Mouse (Mus musculus): ENCODE measurements around the gene Atp4b.

Atp4b gene

DNA sequence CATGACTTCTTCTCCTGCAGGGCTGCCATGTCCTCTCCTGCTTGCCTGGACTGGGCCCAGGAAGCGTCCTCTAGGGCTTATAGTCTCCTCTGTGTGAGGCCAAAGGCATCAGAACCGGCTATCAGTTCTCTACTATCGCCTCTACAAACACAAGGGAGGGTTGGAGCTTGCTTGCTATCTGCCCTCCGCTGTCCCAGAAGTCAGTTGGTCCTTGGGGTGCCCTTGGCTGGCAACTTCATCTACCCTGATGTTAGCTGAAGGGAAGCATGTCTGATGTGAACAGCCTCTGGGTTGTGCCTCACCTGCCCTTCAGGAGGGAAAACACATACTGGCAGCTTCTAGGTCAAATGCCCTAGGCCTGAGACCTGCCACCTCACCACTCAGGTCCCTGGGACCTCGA is at the start of gene Atp4b:
Atp4b (minus strand) TSS at position 101 of the 400 bp plus-strand sequence.
- DNase-seq = no peak

DNA sequence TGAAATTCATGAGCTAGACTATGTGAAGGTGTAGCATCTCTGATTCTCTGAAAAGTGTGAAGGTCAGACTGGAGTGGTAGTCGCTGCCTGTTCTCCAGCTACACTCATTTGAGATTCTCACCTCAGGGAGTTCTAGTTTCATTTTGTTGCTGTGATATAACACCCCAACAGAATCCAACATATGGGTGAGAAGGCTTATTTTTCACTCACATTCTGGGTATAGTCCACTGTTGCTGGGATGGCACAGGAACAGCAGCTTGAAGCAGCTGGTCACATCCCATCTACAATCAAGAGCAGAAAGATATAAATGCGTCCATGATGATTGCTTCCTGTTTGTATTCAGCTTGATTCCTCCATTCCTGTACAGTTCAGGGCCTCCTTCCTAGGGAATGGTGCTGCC is 45.5 kb upstream of the Atp4b start:
- DNase-seq = no peak

DNA sequence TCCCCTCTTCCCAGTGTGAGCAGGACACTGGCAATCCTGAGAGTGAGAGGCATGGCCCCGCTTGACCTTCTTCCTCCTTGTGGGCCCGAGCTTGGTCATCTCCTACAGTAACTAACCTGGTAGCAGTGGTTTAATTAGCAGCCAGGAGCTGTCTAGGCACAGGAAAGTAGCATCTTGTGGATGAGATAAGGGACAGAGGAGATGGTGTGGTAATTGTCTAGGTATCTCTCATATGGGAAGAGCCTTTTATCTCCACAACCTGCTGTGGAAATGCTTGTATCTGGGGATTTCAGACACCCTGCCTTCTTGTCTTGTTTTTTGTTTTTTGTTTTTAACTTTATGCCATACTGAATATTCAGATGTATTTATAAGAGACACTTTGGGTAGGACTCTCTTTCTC is 40.9 kb upstream of the Atp4b start:
- DNase-seq = no peak

DNA sequence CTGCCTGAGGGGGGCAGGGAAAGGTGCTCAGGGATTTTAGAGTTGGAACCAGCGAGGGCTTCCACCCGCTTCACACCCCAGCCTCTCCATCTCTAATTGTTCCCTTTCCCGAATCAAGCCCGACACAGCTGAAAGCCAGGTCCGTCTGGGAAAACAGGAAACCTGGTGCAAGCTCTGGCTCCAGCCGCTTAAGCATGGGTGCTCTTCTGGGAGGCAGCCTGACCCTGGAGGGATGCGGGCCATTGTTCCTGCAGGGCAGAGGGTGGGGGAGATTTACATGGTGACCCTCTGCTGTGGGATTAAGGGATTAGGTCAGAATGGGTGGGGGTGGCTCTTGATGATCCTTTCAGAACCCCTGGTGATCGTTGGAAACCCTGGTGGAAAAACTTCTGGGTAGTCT is 39.4 kb upstream of the Atp4b start:
- DNase-seq = no peak

DNA sequence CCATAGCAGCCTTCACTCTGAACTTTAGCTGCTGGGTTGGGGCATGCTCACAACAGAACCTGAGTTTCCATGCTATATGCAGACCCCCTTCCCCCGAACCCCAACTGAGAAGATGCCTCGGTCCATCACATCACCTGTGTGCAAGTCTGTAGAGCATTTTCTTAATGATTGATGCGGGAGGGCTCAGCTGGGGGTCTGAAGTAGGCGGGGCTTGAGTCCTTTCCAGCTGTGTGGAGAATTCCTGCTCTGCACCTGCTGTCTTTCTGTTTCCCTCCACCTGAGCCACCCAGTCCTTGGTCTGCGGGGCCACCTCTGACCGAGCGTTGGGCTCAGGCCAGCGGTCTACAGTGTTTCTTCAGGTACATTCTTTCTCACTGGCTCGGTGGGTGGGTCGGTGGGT is 38.3 kb upstream of the Atp4b start, which contains the start of gene Tmem255b:
Tmem255b (plus strand) TSS at position 301 of the 400 bp plus-strand sequence.
- DNase-seq = no peak

DNA sequence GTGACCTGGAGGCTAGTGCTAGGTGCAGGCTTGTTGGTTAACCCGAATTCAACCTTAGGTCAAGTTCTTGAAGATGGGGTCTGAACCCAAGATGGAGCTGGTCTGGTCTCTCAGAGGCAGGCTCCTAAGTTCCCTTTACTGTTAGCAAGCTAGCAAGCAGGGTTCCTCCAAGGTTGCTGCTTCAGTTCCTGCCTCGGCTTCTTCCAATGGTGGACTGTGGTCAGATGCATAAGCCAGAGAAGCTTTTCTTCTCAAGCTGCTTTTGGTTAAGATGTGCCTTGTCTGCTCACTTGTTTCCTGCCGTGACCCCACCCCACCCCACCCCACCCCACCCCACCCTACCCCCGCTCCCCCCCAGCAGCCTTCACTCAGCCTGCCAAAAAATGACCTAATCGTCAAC is 36.5 kb upstream of the Atp4b start:
- no peak for DNase-seq

DNA sequence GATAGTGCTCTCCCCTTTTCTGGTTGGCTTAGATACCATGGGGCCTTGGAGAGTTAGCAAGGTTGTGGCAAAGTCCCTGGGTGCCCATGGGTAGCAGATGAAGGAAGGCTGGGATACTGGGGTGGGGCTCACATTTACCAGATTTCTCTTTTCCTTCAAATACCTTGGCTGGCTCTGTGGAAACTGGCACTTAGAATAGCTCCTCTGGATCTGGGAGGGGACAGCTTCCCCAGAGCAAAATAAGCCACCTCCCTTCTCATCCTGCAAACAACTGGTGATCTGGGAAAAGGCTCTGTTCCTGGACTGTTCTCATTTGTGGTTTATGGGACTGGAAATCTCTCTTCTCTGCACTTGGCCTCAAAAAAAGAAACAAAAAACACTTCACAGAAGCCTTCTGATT is 34.2 kb upstream of the Atp4b start:
- no peak for DNase-seq

DNA sequence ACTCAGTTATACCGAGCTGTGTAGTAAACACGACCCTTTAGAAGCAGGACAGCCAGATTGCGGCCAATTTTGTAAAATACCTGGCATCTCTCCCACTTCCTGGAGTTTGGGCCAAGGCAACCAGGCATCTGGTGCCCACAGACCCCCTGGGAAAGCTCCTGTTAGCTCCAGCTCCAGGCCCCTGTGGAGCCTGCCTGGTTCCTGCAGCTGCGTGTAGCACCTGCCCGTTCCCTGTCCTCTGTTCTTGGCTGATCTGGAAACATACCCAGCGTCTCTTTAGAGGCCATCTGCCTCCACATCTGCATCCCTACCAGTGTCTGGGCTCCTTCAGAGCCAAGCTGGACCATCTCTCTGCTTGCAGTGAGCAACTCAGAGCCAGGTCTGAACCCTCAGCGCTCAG is 33.8 kb upstream of the Atp4b start:
- DNase-seq = peak; percentile 24 to 38

DNA sequence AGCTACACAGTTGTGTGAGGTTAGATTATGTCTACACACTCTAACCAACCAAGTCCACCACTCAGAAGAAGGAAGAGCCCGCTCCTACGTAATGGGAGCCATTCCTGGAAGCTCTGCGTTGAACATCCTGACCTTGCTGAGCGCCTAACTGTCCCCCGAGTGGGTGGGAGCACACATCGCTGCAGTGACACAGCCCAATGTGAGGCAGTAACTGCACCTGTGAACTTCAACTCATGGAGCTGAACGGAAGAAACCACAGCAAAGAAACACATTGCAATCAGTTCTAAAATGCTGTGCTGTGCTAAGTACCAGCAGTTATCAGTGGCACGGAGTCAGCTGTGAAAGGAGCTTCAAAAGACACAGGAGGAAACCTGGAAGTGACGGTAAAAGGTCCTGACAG is 31.5 kb upstream of the Atp4b start:
- no peak for DNase-seq

DNA sequence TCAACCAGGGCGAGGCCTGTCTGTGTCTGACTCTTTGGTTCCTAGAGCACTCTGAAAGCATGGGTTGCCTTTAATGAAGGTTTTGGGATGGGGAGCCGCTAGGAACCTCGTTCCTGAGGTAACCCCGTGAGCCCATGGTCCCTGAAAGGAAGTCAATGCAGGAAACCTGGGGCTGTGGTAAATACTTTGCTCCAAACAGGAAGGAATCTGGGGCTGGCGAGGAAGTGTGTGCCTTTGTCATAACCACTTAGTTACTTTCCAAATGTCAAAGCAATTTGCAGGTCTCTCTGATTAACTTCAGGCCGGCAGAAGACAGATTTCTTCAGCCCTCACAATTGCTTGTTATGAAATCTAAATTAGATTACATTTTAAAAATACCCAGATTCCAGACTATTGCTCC is 30.7 kb upstream of the Atp4b start:
- DNase-seq = no peak

DNA sequence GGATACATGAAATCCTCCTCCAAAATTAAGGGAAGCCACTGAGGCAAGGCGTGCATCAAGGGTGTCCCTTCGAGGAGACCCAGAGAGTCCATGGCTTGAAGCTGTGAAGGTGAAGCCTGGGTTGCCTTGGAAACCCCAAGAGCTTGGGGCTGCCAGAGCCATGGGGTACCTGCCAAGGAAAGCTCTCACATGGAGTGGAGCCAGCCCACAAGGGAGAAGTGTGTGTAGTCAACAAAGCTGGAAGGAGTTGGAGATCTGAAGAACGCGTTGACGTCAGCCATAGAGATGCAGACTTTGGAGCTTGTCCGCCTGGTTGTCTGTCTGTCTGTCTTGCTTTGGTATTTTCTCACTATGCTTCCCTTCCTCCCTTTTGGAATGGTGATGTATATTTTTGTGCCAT is 24.3 kb upstream of the Atp4b start:
- peak; percentile 25 to 32 for DNase-seq

DNA sequence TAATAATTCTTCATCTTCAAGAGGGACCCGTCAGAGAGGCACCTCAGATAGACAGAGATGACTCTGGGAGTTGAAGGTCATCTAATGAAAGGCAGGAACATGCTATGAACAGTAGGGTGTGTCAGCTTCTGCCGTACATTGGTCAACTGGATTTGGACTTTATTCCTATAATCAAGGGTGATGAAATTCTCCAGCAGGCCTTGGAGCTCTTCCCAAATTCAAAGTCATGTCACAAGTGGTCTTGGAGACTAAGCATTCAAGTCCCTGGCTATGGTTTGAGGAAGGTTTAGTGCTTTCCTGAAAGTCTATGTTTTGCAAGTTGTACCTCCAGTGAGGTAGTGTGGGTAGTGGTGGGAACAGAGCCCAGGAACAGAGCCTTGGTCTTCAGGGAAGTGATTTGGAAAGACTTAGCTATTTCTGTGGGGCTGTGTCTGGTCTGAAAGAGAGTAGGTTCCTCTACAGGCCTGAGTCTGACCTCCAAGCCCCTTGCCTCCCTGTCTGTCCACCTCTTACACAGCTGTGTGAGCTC is 22.6 kb upstream of the Atp4b start:
- no peak for DNase-seq

DNA sequence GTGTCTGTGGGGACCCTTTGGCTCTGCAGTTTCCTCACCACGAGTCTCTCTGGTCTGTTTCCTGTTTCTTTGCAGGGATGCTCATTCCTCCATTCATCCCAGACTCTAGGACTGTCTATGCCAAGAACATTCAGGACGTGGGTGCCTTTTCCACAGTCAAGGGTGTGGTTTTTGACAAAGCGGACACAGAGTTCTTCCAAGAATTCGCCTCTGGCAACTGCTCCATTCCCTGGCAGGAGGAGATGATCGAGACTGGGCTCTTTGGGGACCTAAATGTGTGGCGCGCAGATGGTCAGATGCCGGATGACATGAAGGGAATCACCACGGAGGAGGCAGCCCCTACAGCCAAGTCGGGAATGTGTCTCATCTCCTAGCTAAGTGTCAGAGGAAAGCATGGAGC is 19.3 kb upstream of the Atp4b start:
- peak; percentile 18 for DNase-seq

DNA sequence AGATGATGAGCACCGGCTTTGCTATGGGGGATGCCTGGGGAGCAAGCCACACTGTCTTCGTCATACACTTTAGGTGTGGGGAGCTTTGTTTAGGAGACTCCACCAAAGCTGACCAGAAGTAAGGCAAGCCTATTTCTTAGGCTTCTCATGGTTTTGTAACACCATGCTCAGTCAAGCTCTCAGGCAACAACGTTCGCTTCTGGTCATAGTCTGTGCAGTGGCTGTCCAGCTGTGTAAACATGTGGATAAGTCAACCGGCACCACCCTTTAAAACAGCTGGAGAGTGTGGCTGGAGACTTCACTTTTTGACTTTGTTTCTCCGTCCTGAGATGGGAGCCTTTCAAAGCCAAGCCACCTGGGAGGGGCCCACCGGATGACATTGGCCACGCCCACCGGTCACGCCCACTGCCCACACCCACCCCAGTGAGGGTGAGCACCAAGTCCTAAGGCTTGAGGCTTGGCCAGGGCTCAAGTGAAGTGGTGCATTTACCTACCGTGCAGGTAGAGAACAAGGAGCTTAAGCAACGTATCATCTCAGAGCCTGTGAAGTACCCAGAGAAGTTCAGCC is 17.3 kb upstream of the Atp4b start:
- peak in 1 of 2 experiments; percentile 12 for DNase-seq

DNA sequence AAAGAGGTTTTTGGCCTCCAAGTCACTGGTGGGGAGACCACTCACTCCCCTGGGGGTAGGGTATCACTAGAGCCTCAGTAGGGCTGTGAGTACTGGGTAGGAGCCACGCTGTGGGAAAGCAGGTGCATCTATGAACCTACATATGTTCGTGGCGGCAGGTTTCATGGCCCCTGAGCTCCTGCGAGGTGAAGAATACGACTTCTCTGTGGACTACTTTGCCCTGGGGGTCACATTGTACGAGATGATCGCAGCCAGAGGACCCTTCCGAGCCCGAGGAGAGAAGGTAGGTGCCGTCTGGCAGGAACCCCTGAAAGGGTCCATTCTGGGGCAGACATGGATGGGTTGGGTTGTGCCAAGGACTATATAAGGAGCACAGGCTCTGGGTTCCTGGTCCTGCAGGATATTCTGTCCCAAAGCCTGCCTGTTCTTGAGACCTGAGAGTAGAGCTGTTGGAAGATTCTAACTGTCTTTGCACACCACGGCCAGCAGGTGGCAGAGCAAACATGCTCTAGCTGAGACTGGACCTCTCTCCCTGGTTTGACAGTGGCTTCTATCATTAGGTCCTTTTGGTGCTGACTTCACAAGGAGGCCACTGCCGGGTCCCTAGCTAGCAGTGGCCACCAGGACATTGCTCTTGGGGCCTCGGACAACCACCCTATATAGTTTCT is 16.4 kb upstream of the Atp4b start:
- peak; percentile 79 to 85 for DNase-seq

DNA sequence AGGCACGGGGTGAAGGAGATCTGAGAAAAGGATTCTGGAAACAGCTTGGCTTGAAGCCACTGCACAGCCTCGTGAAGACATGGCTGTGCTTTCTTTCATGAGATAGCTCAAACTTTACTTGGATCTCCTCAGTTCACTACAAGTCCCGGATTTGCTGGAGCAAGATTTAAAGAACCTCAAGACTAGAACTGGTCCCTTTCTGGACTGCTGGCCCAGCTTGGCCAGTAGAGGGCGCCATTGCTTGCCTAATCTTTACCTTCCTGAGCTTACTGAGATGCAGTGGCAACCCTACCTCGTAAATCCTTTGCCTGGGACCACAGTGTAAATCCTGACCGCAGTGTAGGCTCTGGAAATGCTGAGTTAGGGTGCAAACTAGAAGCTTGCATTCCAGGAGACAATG is 15.0 kb upstream of the Atp4b start:
- DNase-seq = peak; percentile 79 to 86

DNA sequence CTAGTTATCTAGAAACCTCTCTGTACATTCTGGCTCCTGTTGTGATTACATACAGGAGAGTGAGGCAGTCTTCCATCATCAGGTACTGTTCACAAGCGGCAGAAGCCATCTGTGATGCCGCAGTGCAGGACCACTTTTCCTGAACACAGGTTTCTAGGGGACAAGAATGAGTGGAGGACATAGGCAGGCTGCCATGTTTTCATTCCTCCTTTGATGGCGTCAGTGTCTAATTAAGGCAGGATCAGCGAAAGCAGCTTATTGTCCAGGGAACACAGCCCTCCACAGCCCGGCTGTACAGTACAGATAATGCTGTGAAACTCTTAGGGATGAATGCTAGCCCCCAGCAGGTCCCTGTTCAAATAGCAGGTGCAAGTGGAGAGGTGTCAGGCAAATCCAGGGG is 9.4 kb upstream of the Atp4b start:
- no peak for DNase-seq

DNA sequence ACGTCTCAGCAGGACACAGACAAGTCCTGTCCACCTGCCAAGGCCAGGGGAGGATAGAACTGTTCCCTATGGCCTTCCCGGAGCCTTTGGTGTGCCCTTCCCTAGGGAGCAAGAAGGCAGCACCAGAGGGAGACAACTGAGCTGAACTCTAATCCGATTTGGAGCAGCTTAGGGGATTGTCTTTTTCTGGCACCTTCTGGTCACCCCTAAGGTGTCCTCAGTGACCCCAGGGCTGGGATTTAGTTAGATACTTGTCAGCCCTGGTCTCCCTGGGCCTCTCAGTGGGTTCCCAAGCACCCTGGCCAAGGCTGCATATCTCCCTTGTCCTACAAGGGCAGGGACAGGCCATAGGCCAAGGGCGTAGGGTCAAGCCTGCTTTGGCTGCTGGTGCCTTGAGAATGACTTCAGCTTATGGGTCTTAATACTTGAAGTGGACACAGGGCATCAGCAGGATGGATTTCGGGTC is 8.1 kb upstream of the Atp4b start, which contains the start of gene Grk1:
Grk1 (plus strand) TSS at position 416 of the 466 bp plus-strand sequence.
- DNase-seq = no peak

DNA sequence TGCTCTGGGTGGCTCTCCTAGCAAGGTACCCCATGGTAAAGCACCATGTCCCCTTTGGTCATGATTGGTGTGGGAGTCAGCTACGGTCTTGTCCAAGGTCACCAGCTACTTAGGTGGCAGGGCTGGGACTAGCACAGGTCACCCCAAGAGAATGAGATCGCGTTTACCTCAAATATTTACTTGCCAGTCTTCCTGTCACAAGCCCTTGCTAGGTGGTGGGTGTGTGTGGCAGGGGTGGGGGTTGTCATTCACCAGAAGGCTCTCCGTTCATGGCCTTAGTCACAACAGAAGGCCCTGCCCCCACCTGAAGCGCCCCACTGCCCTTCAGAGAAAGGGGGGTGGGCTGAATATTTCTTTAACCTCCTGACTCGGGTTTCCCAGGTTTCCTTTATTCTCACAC is 6.9 kb upstream of the Atp4b start:
- DNase-seq = no peak

DNA sequence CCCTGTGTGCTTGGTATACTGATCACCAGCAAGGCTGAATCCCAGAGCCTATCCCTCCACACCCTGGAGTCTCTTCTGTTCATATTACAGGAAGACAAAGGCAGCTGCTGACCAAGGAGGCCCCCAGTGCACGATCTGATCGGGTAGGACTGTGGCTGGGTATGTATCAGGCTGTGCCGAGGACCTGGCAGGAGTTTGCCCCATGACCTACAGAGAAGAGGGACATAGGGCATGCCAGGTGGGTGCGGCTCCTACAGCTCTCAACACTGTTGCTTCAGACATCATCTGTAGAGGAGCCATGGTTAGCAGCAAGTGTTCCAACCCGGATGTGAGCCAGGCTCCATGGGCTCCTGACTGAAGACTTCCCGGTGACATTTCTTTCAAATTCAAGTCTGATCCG is 2.8 kb downstream of the Atp4b start:
- no peak for DNase-seq

DNA sequence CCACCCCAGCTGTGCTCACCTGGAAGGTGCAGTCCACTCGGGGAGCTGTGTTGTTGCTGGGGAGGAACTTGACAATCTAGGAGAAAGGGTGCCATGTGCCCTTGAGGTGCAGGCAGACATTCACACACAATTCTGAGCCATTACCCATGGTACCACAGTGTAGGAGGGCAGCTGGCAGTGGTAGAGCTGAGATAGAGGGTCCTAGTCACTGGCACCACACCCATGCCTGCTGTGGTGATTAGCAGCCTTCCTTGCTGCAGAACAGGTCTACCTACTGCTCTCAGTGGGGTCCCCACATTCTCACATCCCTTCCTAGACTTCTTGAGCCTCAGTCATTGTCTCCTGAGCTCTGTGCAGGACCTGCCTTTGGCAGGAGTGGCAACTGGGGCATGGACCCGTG is 7.9 kb downstream of the Atp4b start:
- no peak for DNase-seq

DNA sequence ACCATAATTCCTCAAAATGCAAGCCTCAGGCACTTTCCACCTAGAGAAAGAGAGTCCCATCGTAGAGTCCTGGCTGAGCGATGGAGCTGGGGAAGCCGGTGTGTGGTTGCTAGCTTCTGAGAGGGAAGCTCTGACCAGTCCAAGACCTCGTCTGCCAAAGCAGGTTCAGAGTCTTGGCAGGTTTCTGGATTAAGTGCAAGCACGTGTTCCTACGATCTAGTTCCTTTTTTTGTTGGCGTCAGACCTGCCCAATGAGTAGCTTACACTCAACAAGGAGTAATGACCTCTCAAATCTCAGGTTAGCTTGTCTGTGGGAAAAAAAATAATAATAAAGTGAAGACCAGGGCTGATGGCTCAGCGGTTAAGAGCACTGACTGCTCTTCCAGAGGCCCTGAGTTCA is 8.9 kb downstream of the Atp4b start:
- DNase-seq = no peak

DNA sequence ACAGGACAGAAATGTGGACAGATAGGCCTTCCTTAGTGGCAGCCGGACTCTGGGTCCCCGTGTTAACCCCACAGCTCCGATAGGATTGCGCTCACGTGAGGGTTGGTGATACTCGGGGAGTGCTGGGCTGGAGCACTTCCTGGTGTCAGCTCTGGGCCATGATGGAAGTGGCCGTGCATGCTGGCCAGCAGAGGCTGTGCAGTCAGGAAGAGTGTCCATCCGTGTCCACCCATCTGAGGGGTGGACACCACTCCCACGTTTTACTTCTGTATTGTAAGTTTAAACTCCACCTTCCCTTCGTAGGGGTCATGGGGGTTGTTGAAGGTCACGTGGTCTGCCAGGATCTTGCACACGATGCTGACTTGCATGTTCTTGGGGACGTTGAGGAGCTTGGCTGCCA is 10.3 kb downstream of the Atp4b start:
- no peak for DNase-seq

DNA sequence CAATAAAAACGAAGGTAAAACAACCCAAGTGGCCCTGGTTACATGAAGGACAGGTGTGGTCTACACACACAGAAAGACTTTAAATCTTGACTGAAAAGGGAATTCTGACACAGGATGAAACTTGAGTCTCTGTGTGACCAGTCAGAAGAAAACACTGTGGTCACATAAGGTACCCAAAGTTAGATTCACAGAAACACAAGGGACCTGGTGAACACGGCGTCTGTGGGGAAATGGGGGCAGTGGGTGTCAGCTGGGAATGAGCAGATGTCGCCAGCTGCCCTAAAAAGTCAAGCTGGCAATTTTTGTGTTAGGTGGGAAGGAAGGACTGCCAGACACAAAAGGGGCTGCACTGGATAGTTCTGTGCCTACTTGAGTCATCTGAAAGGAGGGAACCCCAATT is 13.6 kb downstream of the Atp4b start:
- no peak for DNase-seq

DNA sequence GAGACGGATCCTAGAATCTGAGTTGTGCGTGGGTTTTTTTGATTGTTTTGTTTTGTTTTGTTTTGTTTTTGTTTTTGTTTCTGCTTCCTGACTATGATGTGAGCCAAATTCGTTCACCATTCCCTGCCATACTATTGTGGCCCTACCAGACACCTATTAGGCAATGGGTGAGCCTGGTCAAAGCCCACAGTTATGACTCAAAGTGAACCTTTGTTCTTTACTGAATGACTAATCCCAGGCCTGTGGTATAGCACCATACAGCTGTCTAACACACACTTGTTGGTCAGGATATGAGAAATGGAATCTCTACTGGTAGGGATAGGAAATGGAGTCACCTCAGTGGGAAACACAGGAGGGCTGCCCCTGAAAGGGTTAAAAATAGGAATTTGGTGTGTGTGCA is 14.1 kb downstream of the Atp4b start:
- DNase-seq = no peak

All from cerebellum, postnatal 14 days (tissue).